Mouse (Mus musculus) brain, adult 2 months (tissue): ENCODE measurements at regions not wholly inside any gene's neighbourhood (a gene's known extent, or its start where the extent isn't known, plus 50 kb on each side); places are given as distances from the start of the nearest gene placed in this dataset.
"Not testable (repeated sequence)": the region's sequence is repeated elsewhere in the genome, so short reads cannot be mapped to it uniquely, and the experiment has no call there.

Experiments
- DNase-seq: peaks from one replicate; pipeline ENCODE4 v3.0.0; 2011; ENCODE audit warnings: low read depth, low spot score

GRCm38 (mm10) chr8:35020480-35020879 lies 745.1 kb upstream of the Gm19410 start:
- peak; percentile 32 for DNase-seq

GRCm38 (mm10) chr8:35022649-35023048 lies 742.9 kb upstream of the Gm19410 start:
- DNase-seq, result peak; percentile 51

- no peak for DNase-seq
Measured at GRCm38 (mm10) chr8:35047798-35048197, 717.8 kb upstream of the Gm19410 start.

- no peak for DNase-seq
Measured at GRCm38 (mm10) chr8:35053444-35053843, 712.1 kb upstream of the Gm19410 start.

GRCm38 (mm10) chr8:35061048-35061447 lies 704.5 kb upstream of the Gm19410 start:
- no peak for DNase-seq

- no peak for DNase-seq
Measured at GRCm38 (mm10) chr8:35068228-35068627, 697.4 kb upstream of the Gm19410 start.

GRCm38 (mm10) chr8:35070246-35070989 lies 695.2 kb upstream of the Gm19410 start:
- DNase-seq, result peak; percentile 75

- no peak for DNase-seq
Measured at GRCm38 (mm10) chr8:35075971-35076370, 689.6 kb upstream of the Gm19410 start.

GRCm38 (mm10) chr8:35083161-35083560 lies 682.4 kb upstream of the Gm19410 start:
- DNase-seq, result peak; percentile 56

GRCm38 (mm10) chr8:35087070-35087469 lies 678.5 kb upstream of the Gm19410 start:
- DNase-seq, result peak; percentile 69

- DNase-seq, result peak; percentile 53
Measured at GRCm38 (mm10) chr8:35088380-35089244, 677.0 kb upstream of the Gm19410 start.

- DNase-seq, result peak; percentile 41
Measured at GRCm38 (mm10) chr8:35089519-35089918, 676.1 kb upstream of the Gm19410 start.

- peak; percentile 24 for DNase-seq
Measured at GRCm38 (mm10) chr8:35101701-35102100, 663.9 kb upstream of the Gm19410 start.

GRCm38 (mm10) chr8:35102102-35102501 lies 663.5 kb upstream of the Gm19410 start:
- DNase-seq, result not testable (repeated sequence)

- not testable (repeated sequence) for DNase-seq
Measured at GRCm38 (mm10) chr8:35104465-35104876, 661.1 kb upstream of the Gm19410 start.

GRCm38 (mm10) chr8:35109506-35110217 lies 655.9 kb upstream of the Gm19410 start:
- peak; percentile 54 for DNase-seq

GRCm38 (mm10) chr8:35110286-35110685 lies 655.3 kb upstream of the Gm19410 start:
- DNase-seq, result no peak

GRCm38 (mm10) chr8:35111130-35111529 lies 654.5 kb upstream of the Gm19410 start:
- DNase-seq, result no peak

- DNase-seq, result no peak
Measured at GRCm38 (mm10) chr8:35112591-35113265, 652.9 kb upstream of the Gm19410 start.

GRCm38 (mm10) chr8:35114031-35114430 lies 651.6 kb upstream of the Gm19410 start:
- no peak for DNase-seq

GRCm38 (mm10) chr8:35120612-35121011 lies 645.0 kb upstream of the Gm19410 start:
- DNase-seq, result peak; percentile 28
